Mouse (Mus musculus): Measurements from ENCODE around the gene Borcs7. TPM values are rescaled to one million over a fixed set of nuclear protein-coding genes. Genes with fewer than 3 reads are reported as not detected.

The Borcs7 gene
- total RNA-seq, 1 experiment from 2014 or later = 3.7 TPM

Other genes starting within 250 kb of the Borcs7 start
- gene Trim8, start 188.2 kb upstream of the Borcs7 start, total RNA-seq (2017) = 17.7 and 30.3 TPM in 2 replicates
- gene Arl3, start 116.7 kb upstream of the Borcs7 start, total RNA-seq (2017) = 25.5 and 27.3 TPM in 2 replicates
- 8.9 and 13.3 TPM in 2 replicates for gene Sfxn2, start 116.5 kb upstream of the Borcs7 start, total RNA-seq (2017)
- 19.1 and 27.7 TPM in 2 replicates for gene Wbp1l, start 90.8 kb upstream of the Borcs7 start, total RNA-seq (2017)
- not detected in 2 replicates for gene Cyp17a1, start 16.7 kb upstream of the Borcs7 start, total RNA-seq (2017)
- gene As3mt, start 17.6 kb downstream of the Borcs7 start, total RNA-seq (2017) = 48.9 and 53.3 TPM in 2 replicates
- gene Cnnm2, start 71.7 kb downstream of the Borcs7 start, total RNA-seq (2017) = 9.0 and 10.7 TPM in 2 replicates